Mouse (Mus musculus): Measurements from ENCODE around the gene Zfp867.

DNA sequence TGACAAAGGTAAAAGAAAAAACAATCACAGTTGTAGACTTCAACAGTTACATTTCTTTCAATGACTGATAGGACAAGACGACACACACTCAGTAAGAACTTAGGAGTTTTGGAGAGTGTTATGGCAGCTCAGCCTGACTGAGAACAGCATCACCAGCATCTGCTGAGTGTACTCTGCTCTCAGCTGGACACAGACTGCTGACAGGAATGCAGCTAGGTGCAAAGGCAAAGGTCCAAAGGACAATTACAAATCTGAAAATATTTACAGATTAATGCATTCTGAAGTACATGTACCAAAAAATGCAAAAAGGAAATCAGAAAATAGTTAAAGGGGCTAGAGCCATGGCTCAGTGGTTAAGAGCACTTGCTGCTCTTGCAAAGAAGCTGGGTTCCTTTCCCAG, 42.3 kb downstream of the Zfp867 start:
- TF ChIP-seq CTCF (IDR thresholded peaks at IDR 0.05; ENCODE audit: low read depth, low read length) (no peak), POLR2A (IDR thresholded peaks at IDR 0.05; ENCODE audit: extremely low read depth, insufficient read depth, low read length) (no peak)

All from liver, adult 2 months (tissue).